In genomic region chr5:36458926-36459325, GRCm38 (mm10) we compare ENCODE assay signal across 8 mouse cellular contexts. TPM values are rescaled to one million over a fixed set of nuclear protein-coding genes. Genes with fewer than 3 reads are reported as not detected.
DNase-seq lines count a peak whose midpoint lies in the region; ATAC-seq and TF ChIP-seq lines count a peak whose summit lies in the region.

No protein-coding gene starts in this region.

- no peak overlapping the region for H3K4me3 ChIP-seq in gastrocnemius, adult 2 months
- H3K4me3 ChIP-seq in lung, adult 2 months (replicated peaks; ENCODE audit: extremely low read depth, low read depth, low read length) = no peak overlapping the region

- TF ChIP-seq POLR2A in lung, adult 2 months (IDR thresholded peaks at IDR 0.05; ENCODE audit: borderline replicate concordance, extremely low read depth, low read depth, low read length) = no peak

- peak; percentile 72 for TF ChIP-seq CTCF in gastrocnemius, adult 2 months (IDR thresholded peaks at IDR 0.05)
- TF ChIP-seq CTCF in lung, adult 2 months (IDR thresholded peaks at IDR 0.05; ENCODE audit: insufficient read depth, low read length) = peak; percentile 70

- no peak for DNase-seq in gastrocnemius, adult 2 months
- no peak for DNase-seq in gastrocnemius, postnatal 36 days
- DNase-seq in right cerebral cortex, adult 2 months (ENCODE audit: low spot score in 2 of 2) = peak; percentile 36 to 59
- no peak for DNase-seq in right cerebral cortex, postnatal 4 days
- peak; percentile 39 to 74 for DNase-seq in cerebellum, postnatal 25 days
- DNase-seq in lung, adult 2 months = no peak
- DNase-seq in spleen, postnatal 4 days (ENCODE audit: low spot score in 2 of 2) = peak; percentile 53 to 79

- intact Hi-C loops in gastrocnemius, adult 2 months (cut with DNase I) = loop anchor here (5.0 kb wide), 1 partner anchor 33 kb away; no protein-coding TSS in a partner anchor
- intact Hi-C loops in gastrocnemius, postnatal 36 days (cut with DNase I) = no loop called here

- WGBS in lung, adult 2 months = 6% methylated on average over 4 of the region's 4 CpGs

- no peak overlapping the region for H3K27ac ChIP-seq in gastrocnemius, adult 2 months

- no peaks in the 10 kb centered on the region for H3K4me1 ChIP-seq in lung, adult 2 months (ENCODE audit: control insufficient read depth, insufficient read depth, low read length)

- ATAC-seq in erythroid progenitor cell, adult 5-6 weeks (replicated peaks; ENCODE audit: low FRiP score, poor library complexity, severe bottlenecking) = no peak

RNA-seq across cellular contexts. Expression of gene Grpel1, which starts 5.9 kb away (rescaled TPM):
- total RNA-seq in gastrocnemius, adult 2 months (2021) = 10 to 100 TPM; 30.6 to 39.1 TPM
- total RNA-seq in gastrocnemius, postnatal 36 days (2021) = 10 to 100 TPM; 30.9 to 34.7 TPM
- 7.0 and 9.1 TPM in 2 replicates for polyA plus RNA-seq in lung, adult 2 months (2012; rRNA removed)
- total RNA-seq in erythroid progenitor cell, adult 5-6 weeks (2015; ENCODE audit: low replicate concordance) = 11.2 and 13.8 TPM in 2 replicates
- 12.8 and 19.0 TPM in 2 replicates for total RNA-seq in erythroid progenitor cell, adult 5-6 weeks (2017; ENCODE audit: low replicate concordance)

RNA-seq across cellular contexts. Expression of gene Tada2b, which starts 25.2 kb away (rescaled TPM):
- 10 to 100 TPM; 14.3 to 15.8 TPM for total RNA-seq in gastrocnemius, adult 2 months (2021)
- total RNA-seq in gastrocnemius, postnatal 36 days (2021) = 10 to 100 TPM; 11.6 to 13.0 TPM
- polyA plus RNA-seq in lung, adult 2 months (2012; rRNA removed) = 13.4 and 13.9 TPM in 2 replicates
- 10.5 and 13.8 TPM in 2 replicates for total RNA-seq in erythroid progenitor cell, adult 5-6 weeks (2015; ENCODE audit: low replicate concordance)
- 7.6 and 16.3 TPM in 2 replicates for total RNA-seq in erythroid progenitor cell, adult 5-6 weeks (2017; ENCODE audit: low replicate concordance)

RNA-seq across cellular contexts. Expression of gene Ccdc96, which starts 25.5 kb away (rescaled TPM):
- under 1 TPM in 1 of 2 experiments, not detected in 1; 0.11 TPM for total RNA-seq in gastrocnemius, adult 2 months (2021)
- under 1 TPM; 0.10 to 0.15 TPM for total RNA-seq in gastrocnemius, postnatal 36 days (2021)
- polyA plus RNA-seq in lung, adult 2 months (2012; rRNA removed) = 0.37 and 0.82 TPM in 2 replicates
- 1.7 and 2.9 TPM in 2 replicates for total RNA-seq in erythroid progenitor cell, adult 5-6 weeks (2015; ENCODE audit: low replicate concordance)
- total RNA-seq in erythroid progenitor cell, adult 5-6 weeks (2017; ENCODE audit: low replicate concordance) = 1.8 and 2.7 TPM in 2 replicates

Comparison
In these comparisons a context has a peak if more than half of its experiments do, and no peak if none do; other contexts are left out.
1. DNase-seq: peak in right cerebral cortex, adult 2 months (2 of 2), cerebellum, postnatal 25 days (2 of 2) and spleen, postnatal 4 days (2 of 2); none in gastrocnemius, adult 2 months (single experiment), gastrocnemius, postnatal 36 days (0 of 2), right cerebral cortex, postnatal 4 days (single experiment) and lung, adult 2 months (single experiment).